Mouse (Mus musculus) layer of hippocampus, adult 18-20 months (tissue): Measurements from ENCODE around the gene Prrg2. TPM values are rescaled to one million over a fixed set of nuclear protein-coding genes. Genes with fewer than 3 reads are reported as not detected.
"Not testable (repeated sequence)": the region's sequence is repeated elsewhere in the genome, so short reads cannot be mapped to it uniquely, and the experiment has no call there.

Experiments used
- DNase-seq, 2 experiments: peaks; one replicate each; pipeline ENCODE4 v3.0.0; 2022; ENCODE audit warnings: low spot score in 2 of 2
- long read RNA-seq: library from polyadenylated mRNA; stranded (forward); transcript quantifications from one replicate; pipeline ENCODE4 v2.0.0, GENCODE M21; 2021
- total RNA-seq, 2 experiments: library from RNA; stranded (reverse); gene quantifications; 2 replicates each; pipeline ENCODE4 v1.2.3; 2021

Gene Prrg2
- 1 to 10 TPM; 5.9 TPM for total RNA-seq
- long read RNA-seq, partial matches to known transcripts, result 1 of 7 reads
- long read RNA-seq, other reads (novel, unspliced or antisense), result 6 of 7 reads

- peak; percentile 91 to 97 for DNase-seq
Measured at GRCm38 (mm10) chr7:45062239-45062835, at the start of gene Prrg2, which contains the start of gene Nosip. TSS of gene Prrg2 (minus strand) at chr7:45062677. TSS of gene Nosip (plus strand) at chr7:45062429.

GRCm38 (mm10) chr7:45111940-45112339 is 49.5 kb upstream of the Prrg2 start:
- no peak for DNase-seq

DNA sequence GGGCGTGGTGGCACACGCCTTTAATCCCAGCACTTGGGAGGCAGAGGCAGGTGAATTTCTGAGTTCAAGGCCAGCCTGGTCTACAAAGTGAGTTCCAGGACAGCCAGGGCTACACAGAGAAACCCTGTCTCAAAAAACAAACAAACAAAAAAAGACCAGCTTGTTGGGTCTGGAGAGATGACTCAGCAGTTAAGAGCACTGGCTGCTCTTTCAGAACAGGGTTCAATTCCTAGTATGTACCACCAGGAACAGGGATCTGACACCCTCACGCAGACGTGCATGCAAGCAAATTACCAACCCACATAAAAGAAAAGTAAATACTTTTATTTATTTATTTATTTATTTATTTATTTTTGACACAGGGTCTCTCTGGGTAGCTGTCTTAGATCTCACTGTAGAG is 47.6 kb upstream of the Prrg2 start:
- not testable (repeated sequence) for DNase-seq

GRCm38 (mm10) chr7:45107052-45107645 is 44.7 kb upstream of the Prrg2 start:
- DNase-seq, result no peak

DNA sequence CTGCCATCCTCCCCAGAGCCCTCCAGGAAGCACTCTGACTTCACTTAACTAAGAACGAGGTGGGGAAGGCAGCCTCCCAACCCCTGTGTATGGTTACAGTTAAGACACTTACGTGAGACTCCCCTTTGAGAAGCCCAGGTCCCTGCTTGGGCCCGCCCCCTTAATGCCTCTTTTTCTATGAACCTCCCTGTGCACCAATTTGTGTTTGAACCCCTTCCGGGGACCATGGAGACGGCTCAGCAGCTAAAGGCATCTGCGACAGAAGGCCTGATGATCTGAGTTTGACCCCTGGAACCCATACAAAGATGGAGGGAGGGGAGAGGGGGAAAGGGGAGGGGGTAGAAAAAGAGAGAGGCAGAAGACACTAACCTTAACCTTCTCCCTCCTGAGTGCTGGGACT is 44.0 kb upstream of the Prrg2 start:
- no peak for DNase-seq

DNA sequence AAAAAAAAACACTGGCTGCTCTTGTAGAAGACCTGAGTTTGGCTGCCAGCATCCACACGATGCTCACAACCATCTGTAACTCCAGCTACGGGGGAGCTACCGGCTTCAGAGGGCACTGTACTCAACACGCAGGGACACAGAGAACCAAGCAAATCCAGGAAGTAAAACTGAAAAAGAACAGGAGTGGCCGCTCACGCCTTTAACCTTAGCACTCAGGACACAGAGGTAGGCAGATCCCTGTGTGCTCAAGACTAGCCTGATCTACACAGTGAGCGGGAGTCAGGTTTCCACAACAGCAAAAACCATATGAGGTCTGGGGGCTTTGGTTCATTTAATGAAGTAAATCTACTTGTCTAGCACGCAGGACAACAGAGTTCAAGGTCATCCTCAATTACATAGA is 43.0 kb upstream of the Prrg2 start:
- DNase-seq, result no peak

DNA sequence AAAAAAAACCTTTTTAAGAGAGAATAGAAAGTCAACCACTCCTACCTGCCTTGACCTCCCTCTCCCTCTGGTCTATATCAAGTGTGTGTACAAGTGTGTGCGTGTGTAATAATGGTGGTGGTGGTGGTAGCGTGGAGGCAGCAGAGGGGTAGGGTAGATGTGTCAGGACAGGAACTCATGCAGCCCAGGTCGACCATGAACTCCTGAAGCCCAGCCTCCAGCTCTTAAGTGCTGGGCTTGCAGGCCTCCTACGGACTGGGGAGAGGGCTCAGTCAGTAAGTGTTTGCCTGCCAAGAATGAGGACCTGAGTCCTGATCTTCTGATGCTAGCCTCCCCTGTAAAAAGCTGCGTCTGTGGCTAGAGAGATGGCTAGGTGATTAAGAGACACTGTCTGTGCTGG is 42.5 kb upstream of the Prrg2 start:
- no peak for DNase-seq

GRCm38 (mm10) chr7:45103652-45104180 is 41.2 kb upstream of the Prrg2 start, which contains the start of gene Fcgrt:
TSS of gene Fcgrt (minus strand) at chr7:45103851.
- DNase-seq, result peak in 1 of 2 experiments; percentile 37

DNA sequence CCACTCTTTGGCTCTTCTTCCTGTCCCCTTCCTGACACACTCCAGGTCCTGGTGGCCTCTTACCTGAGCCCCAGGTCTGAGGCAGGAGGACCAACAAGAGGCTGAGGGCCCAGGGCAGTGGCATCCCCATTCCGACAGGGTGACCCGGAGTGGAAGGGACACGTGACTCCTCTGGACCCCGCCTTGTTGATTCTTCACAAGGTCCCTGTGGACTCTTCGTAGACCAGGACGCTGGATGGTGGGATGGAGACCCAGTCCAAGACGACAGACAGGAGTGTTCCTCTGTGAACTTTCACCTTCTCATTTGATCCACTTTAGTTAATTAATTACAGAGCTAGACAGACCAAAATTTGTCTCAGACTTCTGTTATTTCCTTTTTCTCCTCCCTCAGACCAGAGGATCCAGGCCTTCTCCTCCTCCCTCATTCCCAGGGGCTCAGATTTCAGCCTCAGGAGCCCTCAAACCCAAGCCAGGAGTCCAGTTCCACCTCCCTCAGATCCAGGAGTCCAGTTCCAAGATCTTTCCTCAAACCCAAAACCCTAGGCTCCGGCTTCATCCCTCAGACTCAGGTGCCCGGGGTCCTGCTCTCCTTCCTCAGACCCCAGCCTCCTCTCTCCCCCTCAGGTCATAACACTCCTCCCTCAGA is 40.6 kb upstream of the Prrg2 start:
- DNase-seq, result no peak

GRCm38 (mm10) chr7:45102441-45102840 is 40.0 kb upstream of the Prrg2 start:
- DNase-seq, result no peak

- no peak for DNase-seq
Measured at GRCm38 (mm10) chr7:45100046-45100445, 37.6 kb upstream of the Prrg2 start.

- no peak for DNase-seq
Measured at GRCm38 (mm10) chr7:45098541-45099240, 36.2 kb upstream of the Prrg2 start.

DNA sequence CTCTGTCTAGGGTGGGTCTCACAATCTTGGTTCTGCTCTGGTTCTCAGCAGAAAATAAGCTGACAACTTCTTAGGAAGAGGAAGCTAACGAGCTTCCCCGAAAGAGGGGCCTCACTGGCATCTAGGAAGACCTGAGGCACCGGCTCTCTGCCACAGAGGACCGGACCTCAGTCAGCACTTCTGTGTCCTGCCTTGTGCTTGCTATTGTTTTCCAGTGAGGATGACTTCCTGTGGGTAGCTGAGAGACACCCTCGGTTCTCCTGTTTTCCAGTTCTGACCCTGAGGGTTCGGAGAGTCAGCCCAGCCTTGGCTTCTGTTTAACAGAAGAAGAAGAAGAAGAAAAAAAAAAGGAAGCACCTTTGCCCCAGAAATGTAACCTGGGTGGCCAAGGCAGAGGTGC is 35.0 kb upstream of the Prrg2 start:
- no peak for DNase-seq

DNA sequence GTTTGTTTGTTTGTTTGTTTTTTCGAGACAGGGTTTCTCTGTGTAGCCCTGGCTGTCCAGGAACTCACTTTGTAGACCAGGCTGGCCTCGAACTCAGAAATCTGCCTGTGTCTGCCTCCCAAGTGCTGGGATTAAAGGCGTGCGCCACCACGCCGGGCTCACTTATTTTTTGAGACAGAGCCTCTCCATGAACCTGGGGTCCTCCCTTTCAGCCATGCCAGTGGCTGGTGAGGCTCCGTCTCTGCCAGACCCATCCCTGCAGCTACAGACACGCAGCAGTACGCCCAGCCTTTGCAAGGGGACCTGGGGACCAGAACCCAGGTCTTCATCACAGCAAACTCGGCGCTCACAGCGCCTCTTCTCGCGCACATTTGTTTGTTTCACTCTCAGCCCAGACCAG is 33.5 kb upstream of the Prrg2 start:
- DNase-seq, result not testable (repeated sequence)

DNA sequence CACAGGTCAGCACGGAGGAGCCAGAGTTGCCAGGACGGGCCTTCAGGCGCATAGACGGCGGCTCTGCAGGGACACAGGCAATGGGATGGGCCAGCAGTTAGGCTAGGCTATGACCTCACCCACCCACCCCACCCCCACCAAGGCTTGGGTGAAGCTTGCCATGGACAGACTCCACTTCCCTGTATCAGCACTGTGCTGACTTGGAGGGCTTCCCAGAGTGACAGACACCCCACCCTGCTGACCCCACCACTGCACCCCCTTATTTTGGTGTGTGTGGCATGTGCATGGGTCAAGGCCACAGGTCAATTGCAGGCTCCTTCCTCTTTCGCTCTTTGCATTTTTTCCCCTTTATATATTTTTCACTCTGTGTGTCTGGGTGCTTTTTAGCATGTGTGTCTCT is 32.9 kb upstream of the Prrg2 start:
- DNase-seq, result no peak

DNA sequence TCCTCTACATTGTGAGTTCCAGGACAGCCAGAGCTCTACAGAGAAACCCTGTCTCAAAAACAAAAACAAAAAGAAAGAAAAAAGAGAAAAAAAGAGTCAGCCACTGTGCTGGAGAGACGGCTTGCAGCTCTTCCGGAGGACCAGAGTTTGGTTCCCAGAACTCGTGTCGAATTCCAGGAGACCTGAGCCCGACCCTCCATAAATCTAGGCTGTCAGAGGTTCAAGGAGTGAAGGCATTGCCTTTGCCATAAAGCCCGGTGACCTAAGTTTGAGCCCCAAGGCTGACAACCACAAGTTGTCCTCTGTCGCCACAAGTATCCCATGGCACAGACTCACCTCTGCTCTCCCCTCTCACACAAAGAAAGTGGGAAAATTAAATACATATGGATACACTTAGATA is 31.6 kb upstream of the Prrg2 start:
- DNase-seq, result no peak

DNA sequence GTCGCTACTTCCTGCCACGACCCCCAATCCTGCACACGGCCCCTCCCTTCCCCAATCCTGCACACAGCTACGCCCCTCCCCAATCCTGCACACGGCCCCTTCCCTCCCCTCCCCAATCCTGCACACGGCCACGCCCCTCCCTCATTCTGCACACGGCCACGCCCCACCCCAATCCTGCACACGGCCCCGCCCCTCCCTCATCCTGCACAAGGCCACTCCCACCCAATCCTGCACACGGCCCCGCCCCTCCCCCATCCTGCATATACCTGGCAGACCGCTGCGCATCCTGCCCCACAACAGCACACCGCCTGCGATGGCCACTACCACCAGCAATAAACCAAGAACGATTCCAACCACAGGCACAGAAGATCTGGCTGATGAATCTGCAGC is 31.0 kb upstream of the Prrg2 start:
- DNase-seq, result no peak

DNA sequence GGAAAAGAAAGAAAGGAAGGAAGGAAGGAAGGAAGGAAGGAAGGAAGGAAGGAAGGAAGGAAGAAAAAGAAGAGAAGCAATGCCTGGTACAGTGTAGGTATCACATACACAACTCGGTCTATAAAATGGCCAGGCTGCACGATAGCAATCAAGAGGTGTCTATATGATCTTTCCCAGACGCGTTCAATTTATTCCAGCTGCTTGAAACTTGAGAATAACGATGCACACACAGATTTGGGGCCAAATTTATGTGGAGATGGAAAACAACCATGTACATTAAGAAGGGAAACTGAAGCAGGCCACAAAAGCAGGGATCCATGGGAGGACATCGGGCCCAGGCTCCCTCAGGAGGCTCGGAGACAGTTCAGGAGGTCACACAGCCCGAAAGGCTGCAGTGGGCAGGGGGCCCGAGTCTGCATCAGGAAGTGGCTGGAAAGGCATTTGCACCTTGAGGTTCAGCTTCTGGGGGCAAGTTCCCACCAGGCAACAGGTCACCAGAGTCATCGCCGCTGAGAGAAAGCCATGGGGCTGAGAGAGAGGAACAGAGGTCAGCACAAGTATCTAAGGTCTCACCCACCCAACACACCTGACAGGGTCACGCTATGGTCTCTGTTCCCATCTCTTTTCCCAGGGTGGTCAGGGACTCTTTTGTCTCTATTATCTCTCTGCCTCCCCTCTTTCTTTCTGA is 30.5 kb upstream of the Prrg2 start:
- no peak for DNase-seq

- DNase-seq, result no peak
Measured at GRCm38 (mm10) chr7:45092048-45092447, 29.6 kb upstream of the Prrg2 start, which contains the start of gene Rcn3. TSS of gene Rcn3 (minus strand) at chr7:45092221.

DNA sequence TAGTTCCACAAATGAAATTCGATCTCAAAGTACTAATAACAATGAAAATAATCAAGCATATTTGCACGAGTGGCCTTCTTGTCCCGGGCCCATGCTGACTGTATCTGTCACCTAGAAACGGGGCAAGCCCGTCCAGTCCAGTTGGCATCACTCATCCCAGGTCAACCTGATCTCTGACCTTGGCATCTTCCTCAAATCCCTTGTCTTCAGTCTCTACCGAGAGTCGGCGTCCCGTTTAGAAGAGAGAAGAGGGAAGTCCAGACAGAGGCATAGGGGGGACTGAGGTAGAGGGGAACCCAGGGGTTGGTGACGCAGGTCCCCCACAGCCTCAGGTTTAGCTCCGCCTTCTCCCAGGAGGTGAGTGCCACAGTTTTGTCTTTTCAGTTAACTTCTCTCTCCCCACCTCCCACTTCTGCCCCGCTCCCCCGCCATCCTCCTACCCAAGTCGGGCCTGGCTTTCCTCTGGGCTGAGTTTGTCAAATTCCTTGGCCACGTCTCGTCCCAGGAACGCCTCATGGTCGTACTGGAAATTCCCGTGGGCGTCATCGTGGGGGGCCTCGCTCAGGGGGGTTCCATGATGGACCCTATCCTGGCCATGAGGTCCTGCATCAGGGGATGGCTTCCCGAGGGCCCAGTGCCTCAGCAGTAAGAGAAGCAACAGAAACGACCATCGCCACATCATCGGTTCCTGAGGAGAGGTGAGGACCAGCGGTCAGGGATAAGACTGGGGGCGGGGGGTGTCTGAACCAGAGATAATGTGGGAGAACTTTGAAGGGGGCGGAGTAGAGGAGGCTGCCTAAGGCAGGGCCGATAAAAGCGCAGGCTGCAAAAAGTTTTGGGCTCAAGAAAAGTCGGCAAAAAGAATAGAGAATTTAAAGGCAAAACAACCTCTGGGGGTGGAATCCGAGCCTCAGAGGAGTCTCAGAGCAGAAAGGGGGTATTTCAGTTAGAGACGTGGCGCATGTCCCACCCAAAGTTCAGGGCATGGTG is 28.8 kb upstream of the Prrg2 start:
- DNase-seq, result no peak
